Mouse (Mus musculus): ENCODE data around the gene Ift43.

The Ift43 gene

DNA sequence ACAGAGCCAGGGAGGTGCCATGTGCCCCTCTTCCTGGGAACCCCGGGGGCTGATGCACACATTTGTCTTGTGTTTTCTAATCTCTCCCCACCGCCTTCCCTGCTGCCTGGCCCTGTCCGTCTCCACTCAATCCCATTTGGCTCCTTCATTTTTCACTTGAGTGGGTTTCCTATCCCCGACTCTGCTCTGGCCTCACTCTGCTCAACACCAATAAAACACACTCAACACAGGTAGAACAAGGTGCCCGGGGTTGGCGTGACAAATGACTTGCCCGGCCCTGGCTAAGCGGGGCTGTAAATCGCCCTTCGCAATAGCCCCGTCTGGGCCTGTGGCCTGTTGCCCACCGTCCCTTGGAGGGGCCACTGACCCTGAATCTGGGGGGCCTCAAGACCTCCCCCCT, 92.0 kb downstream of the Ift43 start:
- no peak for DNase-seq (ENCODE audit: low spot score)

DNA sequence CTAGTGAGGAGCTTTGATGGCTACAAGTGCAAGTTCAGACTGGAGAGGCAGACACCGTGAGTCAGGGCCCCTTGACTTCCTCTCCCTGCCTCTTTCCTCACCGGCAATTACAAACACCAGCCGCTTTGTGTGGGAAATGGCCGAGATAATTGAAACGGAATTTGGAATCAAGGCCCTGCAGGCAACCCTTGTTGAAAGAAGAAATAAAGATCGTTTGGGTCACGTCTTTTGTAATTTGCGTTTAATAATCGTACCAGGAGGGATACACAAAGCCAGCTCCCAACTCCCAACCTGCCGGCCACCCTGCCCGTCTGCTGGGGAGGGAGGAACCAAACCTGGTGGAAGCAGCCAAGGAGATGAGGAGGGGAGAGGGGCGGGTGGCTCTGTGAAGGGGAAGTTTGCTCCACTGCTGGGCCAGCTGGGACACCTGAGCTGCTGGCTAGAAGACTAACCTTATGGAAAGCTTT, 93.2 kb downstream of the Ift43 start:
- no peak for DNase-seq (ENCODE audit: low spot score)

DNA sequence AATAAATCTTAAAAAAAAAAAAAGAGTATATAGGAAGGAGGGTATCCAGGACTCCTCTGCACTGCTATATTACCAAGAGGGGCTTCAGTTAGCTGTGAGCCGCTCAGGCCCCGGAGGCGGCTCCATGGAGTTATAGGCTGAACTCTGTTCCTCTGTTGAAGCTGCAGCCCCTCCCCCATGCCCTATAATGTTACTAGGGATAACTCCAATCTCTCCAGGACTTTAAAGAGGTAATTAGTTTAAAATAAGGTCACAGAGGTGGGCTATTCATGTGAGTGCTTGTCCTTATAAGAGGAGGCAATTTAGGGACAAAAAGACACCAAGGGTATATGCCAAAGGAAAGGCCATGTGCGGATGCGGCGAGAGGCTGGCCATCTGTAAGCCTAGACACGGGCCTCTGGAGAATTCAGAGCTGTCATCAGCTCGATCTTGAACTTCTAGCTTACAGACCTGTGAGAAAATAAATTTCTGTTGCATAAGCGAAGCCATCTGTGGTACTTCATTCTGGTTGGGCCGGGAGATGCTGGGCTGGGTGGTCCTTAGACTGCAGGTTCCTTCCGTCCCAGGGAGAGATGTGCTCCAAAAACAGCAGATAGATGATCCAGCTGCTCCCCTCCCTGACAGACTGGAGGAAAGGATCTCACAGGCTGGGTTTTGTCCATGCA, 94.5 kb downstream of the Ift43 start:
- DNase-seq (ENCODE audit: low spot score), result peak; percentile 54

DNA sequence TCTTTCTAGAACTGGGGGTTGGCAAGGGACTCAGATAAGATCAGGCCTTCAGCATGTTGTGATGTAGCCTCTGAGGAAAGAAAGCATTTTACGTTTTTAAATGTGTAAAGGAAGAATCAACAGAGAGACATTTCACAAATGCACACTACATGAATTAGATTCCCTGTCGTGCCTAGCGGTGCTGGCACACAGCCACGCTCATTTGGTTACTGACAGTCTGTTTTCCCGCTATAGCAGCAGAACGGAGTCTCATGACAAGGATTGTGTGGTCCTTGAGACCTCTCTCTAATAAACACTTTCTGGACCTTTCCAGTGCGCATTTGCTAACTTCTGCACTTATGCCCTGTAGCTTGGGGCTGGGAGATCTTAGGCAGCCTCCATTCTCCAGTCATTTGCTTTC, 96.9 kb downstream of the Ift43 start:
- DNase-seq (ENCODE audit: low spot score), result no peak

DNA sequence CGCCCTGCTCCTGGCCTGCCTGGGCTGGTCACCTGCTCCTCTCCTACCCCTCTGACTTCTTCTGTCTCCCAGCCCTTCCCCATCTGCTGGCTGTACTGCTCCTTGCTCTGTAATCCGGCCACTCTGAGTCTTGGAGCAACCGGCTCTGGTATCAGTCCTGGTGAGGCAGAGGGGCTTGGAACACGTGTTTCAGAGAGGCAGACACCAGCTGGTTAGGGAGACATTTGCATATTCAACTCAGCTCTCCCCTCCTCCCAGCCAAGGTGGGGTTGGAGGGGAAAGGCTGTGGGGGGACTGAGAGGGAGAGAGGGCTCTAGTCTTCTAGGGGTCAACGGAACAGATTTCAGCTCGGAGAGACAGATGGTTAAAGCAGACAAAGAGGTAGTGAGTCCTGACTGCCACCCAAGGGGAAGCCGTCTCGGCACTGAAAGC, 99.0 kb downstream of the Ift43 start:
- peak; percentile 69 for DNase-seq (ENCODE audit: low spot score)

DNA sequence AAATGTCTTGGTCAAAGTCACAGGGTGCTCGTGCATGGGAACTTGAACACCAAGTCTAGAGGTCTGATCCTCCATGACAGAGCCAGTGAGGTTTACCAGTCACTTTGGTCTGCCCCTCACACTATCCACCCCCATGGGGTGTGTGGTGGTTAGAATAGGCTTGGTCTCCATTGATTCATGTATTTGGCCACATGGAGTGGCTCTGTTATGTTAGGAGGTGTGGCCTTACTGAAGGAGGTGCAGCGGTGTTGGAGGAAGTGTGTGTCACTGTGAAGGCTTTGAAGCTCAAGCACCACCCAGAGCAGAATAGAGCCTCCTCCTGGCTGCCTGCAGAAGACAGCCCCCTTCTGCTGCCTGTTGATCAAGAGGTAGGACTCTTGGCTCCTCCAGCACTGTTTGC, 99.5 kb downstream of the Ift43 start:
- DNase-seq (ENCODE audit: low spot score), result no peak

DNA sequence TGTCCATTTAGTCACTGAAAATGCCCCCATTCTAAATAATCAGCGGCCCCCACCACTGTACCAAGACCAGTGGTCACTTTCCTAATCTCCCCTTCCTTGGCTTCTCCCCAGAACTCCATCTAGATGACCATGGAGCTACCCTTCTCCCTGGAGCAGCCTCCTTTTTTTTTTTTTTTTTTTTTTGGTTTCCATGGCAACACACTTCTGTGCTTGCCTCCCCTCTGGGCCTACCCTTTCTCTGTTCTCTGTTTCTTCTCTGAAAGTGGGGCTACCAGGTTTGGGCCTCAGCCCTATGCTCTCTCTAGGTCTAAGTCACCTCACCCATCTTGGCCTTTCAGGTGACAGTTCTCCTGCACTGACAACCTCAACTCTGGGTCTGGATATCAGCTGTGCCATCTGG, 100.1 kb downstream of the Ift43 start:
- no peak for DNase-seq (ENCODE audit: low spot score)

DNA sequence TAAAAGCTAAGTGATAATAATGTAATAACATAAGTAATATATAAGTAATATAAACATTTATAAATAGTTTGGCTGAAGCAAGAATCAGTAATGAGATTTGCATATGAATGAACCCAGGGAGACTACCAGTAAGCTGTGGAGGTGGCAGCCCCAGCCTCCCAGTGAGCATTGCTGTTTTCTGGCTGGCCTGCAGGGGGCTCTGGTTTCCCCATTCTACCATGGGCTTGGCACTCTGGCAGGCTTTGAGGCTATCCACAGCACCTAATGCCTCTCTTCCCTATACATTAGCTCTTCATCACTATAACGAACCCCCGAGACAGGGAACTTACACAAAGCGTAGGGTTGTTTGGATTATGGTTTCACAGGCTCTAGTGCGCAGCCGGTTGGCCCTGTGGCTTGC, 105.8 kb downstream of the Ift43 start:
- DNase-seq (ENCODE audit: low spot score), result peak; percentile 62

DNA sequence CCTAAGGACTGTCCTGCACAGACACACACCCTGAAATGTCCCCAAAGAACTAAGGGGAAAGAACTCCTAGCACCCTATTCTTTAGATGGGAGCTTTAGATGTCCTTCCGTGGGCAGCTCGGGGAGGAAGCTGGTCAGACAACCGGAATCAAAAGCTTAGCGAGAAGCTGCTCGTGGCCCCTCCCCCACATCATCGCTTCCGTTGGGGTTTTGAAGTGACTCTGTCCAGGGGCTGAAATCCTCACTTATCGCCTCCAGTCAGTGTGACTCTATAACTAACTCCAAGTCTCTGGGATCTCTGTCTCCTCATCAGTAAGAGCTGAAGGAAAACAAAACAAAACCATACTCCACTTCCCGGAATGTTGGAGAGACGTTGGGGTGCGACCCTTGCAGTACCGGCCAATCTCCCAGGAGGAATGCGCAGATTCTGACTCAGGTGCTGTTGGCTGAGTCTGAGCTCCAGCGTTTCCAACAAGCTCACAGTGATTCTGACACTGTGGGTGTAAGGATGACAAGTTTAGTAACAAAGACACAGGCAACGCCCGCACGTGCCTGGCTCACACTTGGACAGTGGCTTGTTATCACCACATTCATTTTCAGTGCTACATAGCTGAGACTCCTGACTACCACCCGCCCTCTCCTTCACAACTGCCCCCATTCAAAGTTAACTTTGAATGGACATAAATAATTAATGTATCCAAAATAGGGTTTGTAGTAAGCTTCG, 107.4 kb downstream of the Ift43 start:
- DNase-seq (ENCODE audit: low spot score), result peak; percentile 67

DNA sequence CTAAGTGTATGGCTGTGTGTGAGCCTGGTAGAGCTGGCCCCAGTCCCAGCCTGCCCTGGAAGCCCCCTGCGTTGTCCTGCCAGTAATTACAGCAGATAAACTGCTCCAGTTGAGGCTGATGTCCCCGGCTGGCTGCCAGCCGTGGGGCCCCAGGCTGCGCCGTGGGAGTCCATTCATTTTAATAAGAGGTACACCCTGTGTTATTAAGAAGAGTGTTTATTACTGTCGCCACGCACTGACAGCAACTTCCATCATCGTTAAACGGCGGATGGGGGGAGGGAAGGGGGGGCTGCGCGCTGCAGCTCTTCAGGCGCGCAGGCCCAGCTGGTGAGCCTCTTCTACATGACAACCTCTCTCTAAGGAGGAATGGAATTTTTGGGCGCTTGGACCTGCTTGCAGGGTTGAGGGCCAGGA, 109.7 kb downstream of the Ift43 start:
- DNase-seq (ENCODE audit: low spot score), result no peak

DNA sequence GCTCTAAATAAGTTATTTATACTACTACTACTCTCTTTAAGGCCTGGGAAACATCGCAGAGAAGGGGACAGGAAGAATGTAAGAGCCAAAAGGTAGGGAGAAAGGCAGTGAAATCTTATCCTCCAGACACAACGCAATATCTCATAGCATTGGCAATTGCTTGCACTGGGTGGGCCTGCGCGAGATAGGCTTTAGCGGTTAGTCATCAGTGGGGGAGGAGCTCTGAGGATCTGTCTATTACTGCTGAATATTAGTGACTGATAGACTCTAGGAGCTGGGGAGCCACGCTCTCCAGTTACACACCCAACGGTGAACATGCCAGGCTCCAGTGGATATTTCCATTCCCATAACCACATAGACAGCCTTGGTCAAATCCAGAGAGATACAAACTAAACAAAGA, 114.6 kb downstream of the Ift43 start:
- DNase-seq (ENCODE audit: low spot score), result no peak

DNA sequence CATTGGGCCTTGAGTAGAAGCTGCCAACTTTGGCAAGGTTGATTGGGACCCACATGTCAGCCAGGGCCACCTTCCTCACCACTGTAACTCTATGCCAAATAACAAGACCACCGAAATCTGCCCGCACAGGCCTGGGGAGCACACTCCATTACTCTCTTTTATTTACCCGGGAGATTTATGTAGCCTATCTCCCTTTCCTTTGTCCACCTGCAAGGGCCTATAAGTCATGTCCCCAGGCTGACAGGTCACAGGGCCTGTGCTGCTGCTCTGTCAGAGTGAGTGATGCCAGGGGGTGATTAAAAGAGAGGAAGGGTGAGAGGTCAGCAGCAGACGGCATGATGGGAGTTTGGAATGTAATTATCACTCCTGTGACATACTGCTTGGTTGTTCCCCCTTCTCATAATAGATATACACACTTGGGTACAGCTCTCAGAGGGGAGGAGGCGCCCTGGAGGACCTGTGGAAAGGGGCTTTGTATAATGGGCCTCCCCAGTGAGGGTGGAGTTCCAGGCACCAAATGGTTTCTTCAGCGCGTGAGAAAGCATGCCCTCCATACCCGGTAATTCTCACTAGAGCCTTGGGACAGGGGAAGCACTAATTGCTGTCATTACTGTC, 121.2 kb downstream of the Ift43 start:
- peak; percentile 64 for DNase-seq (ENCODE audit: low spot score)

DNA sequence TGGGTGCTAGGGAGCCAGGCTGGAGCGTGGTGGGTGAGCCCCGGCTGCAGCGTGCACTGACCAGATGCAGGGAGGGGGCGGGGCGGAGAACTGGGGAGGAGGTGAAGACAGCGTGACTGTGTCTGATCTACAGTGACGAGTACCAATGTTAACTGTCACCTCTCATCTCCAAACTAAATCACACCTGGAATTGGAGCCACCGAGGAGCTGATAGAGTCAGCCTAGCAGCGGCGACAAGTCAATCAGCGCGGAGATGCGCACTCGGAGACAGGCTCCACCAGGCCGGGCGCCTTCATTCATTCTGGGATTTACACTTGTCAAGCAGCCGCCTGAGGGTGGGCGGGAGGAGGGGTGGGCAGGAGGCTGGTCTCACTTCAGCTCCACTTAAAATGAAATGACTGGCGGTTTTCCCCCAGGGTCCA, 128.8 kb downstream of the Ift43 start:
- DNase-seq (ENCODE audit: low spot score), result peak; percentile 27

All from embryo, embryonic 10.5 days (tissue).